Mouse (Mus musculus): ENCODE data around the gene Gm17387. TPM values are rescaled to one million over a fixed set of nuclear protein-coding genes. Genes with fewer than 3 reads are reported as not detected.

Gene Gm17387
- total and polyA plus RNA-seq, 2 experiments: not detected

- Histone ChIP-seq H3K4me3 (ENCODE audit: insufficient read depth, low read depth, low read length) (no peak overlapping the region), H3K27me3 (ENCODE audit: control insufficient read depth, insufficient read depth, low read length) (no peaks in the 10 kb centered on the region), H3K36me3 (ENCODE audit: control insufficient read depth, insufficient read depth, low read length) (no peaks in the 10 kb centered on the region), H3K79me2 (ENCODE audit: control insufficient read depth, insufficient read depth, low read length) (no peaks in the 10 kb centered on the region), H3K4me1 (ENCODE audit: control insufficient read depth, insufficient read depth, low read length) (0 out of 2 replicates have a peak, but pooled peaks cover 2% of the 10 kb centered on the region), H3K9ac (ENCODE audit: low read depth, low read length) (no peak overlapping the region), H3K27ac (replicated peaks; ENCODE audit: insufficient read depth, low read depth, low read length) (no peak overlapping the region)
- TF ChIP-seq CTCF (IDR thresholded peaks at IDR 0.05; ENCODE audit: low read depth, low read length) (no peak), POLR2A (IDR thresholded peaks at IDR 0.05; ENCODE audit: extremely low read depth, insufficient read depth, low read length) (no peak)
- no peak for DNase-seq (ENCODE audit: extremely low read depth, low read depth, low spot score)
- 88% methylated on average over 15 of the region's 15 CpGs for WGBS
Observed at GRCm38 (mm10) chr7:141000881-141001708, 27.8 kb upstream of the Gm17387 start.

- Histone ChIP-seq H3K9ac (ENCODE audit: low read depth, low read length) (no peak overlapping the region), H3K4me1 (ENCODE audit: control insufficient read depth, insufficient read depth, low read length) (0 out of 2 replicates have a peak, but pooled peaks cover 2% of the 10 kb centered on the region), H3K27ac (replicated peaks; ENCODE audit: insufficient read depth, low read depth, low read length) (no peak overlapping the region), H3K79me2 (ENCODE audit: control insufficient read depth, insufficient read depth, low read length) (no peaks in the 10 kb centered on the region), H3K36me3 (ENCODE audit: control insufficient read depth, insufficient read depth, low read length) (no peaks in the 10 kb centered on the region), H3K4me3 (ENCODE audit: insufficient read depth, low read depth, low read length) (no peak overlapping the region), H3K27me3 (ENCODE audit: control insufficient read depth, insufficient read depth, low read length) (no peaks in the 10 kb centered on the region)
- no peak for DNase-seq (ENCODE audit: extremely low read depth, low read depth, low spot score)
- no peak for TF ChIP-seq CTCF (IDR thresholded peaks at IDR 0.05; ENCODE audit: low read depth, low read length)
- no peak for TF ChIP-seq POLR2A (IDR thresholded peaks at IDR 0.05; ENCODE audit: extremely low read depth, insufficient read depth, low read length)
- WGBS: 77% methylated on average over 5 of the region's 5 CpGs
Observed at GRCm38 (mm10) chr7:141003248-141004010, 25.5 kb upstream of the Gm17387 start.

GRCm38 (mm10) chr7:141006446-141006845 lies 22.5 kb upstream of the Gm17387 start:
- Histone ChIP-seq H3K4me3 (ENCODE audit: insufficient read depth, low read depth, low read length) (no peak overlapping the region), H3K9ac (ENCODE audit: low read depth, low read length) (no peak overlapping the region), H3K27me3 (ENCODE audit: control insufficient read depth, insufficient read depth, low read length) (no peaks in the 10 kb centered on the region), H3K79me2 (ENCODE audit: control insufficient read depth, insufficient read depth, low read length) (peaks cover 3% of the 10 kb centered on the region; the same call in 1 of the 2 replicates), H3K36me3 (ENCODE audit: control insufficient read depth, insufficient read depth, low read length) (no peaks in the 10 kb centered on the region), H3K4me1 (ENCODE audit: control insufficient read depth, insufficient read depth, low read length) (peaks cover 10% of the 10 kb centered on the region; the same call in 1 of the 2 replicates), H3K27ac (replicated peaks; ENCODE audit: insufficient read depth, low read depth, low read length) (no peak overlapping the region)
- WGBS: 95% methylated on average over 6 of the region's 6 CpGs
- TF ChIP-seq CTCF (IDR thresholded peaks at IDR 0.05; ENCODE audit: low read depth, low read length): no peak
- no peak for TF ChIP-seq POLR2A (IDR thresholded peaks at IDR 0.05; ENCODE audit: extremely low read depth, insufficient read depth, low read length)
- DNase-seq (ENCODE audit: extremely low read depth, low read depth, low spot score): no peak

GRCm38 (mm10) chr7:141006914-141007313 lies 22.0 kb upstream of the Gm17387 start:
- 50% methylated on average over 5 of the region's 5 CpGs for WGBS
- Histone ChIP-seq H3K79me2 (ENCODE audit: control insufficient read depth, insufficient read depth, low read length) (peaks cover 3% of the 10 kb centered on the region; the same call in 1 of the 2 replicates), H3K9ac (ENCODE audit: low read depth, low read length) (no peak overlapping the region), H3K36me3 (ENCODE audit: control insufficient read depth, insufficient read depth, low read length) (no peaks in the 10 kb centered on the region), H3K4me1 (ENCODE audit: control insufficient read depth, insufficient read depth, low read length) (peaks cover 14% of the 10 kb centered on the region), H3K4me3 (ENCODE audit: insufficient read depth, low read depth, low read length) (no peak overlapping the region), H3K27me3 (ENCODE audit: control insufficient read depth, insufficient read depth, low read length) (no peaks in the 10 kb centered on the region), H3K27ac (replicated peaks; ENCODE audit: insufficient read depth, low read depth, low read length) (no peak overlapping the region)
- TF ChIP-seq CTCF (IDR thresholded peaks at IDR 0.05; ENCODE audit: low read depth, low read length) (no peak), POLR2A (IDR thresholded peaks at IDR 0.05; ENCODE audit: extremely low read depth, insufficient read depth, low read length) (no peak)
- peak; percentile 19 for DNase-seq (ENCODE audit: extremely low read depth, low read depth, low spot score)

GRCm38 (mm10) chr7:141008312-141008761 lies 20.6 kb upstream of the Gm17387 start:
- WGBS: 12% methylated on average over 7 of the region's 7 CpGs
- peaks cover 3% of the 10 kb centered on the region; the same call in 1 of the 2 replicates for H3K79me2 ChIP-seq (ENCODE audit: control insufficient read depth, insufficient read depth, low read length)
- H3K4me3 ChIP-seq (ENCODE audit: insufficient read depth, low read depth, low read length): no peak overlapping the region
- no peak overlapping the region for H3K9ac ChIP-seq (ENCODE audit: low read depth, low read length)
- TF ChIP-seq CTCF (IDR thresholded peaks at IDR 0.05; ENCODE audit: low read depth, low read length) (peak; percentile 62), POLR2A (IDR thresholded peaks at IDR 0.05; ENCODE audit: extremely low read depth, insufficient read depth, low read length) (no peak)
- H3K27me3 ChIP-seq (ENCODE audit: control insufficient read depth, insufficient read depth, low read length): no peaks in the 10 kb centered on the region
- H3K36me3 ChIP-seq (ENCODE audit: control insufficient read depth, insufficient read depth, low read length): no peaks in the 10 kb centered on the region
- no peak overlapping the region; the same call in 1 of the 2 replicates for H3K27ac ChIP-seq (replicated peaks; ENCODE audit: insufficient read depth, low read depth, low read length)
- DNase-seq (ENCODE audit: extremely low read depth, low read depth, low spot score): peak; percentile 59
- peaks cover 20% of the 10 kb centered on the region for H3K4me1 ChIP-seq (ENCODE audit: control insufficient read depth, insufficient read depth, low read length)

All from liver, adult 2 months (tissue).